Comparison of ENCODE assay signal across 19 mouse cellular contexts in genomic region chr9:24538159-24538558, GRCm38 (mm10). TPM values are rescaled to one million over a fixed set of nuclear protein-coding genes. Genes with fewer than 3 reads are reported as not detected.
DNase-seq lines count a peak whose midpoint lies in the region; ATAC-seq and TF ChIP-seq lines count a peak whose summit lies in the region.
"Had no signal": no experiment of that assay in that cellular context is flagged by ENCODE, and none has a peak within 500 bp of the region (broad histone marks: within the 10 kb centered on the region; RNA-seq: fewer than 3 reads in every experiment).

No protein-coding gene starts in this region.

- TF ChIP-seq EP300 in MEL (IDR thresholded peaks at IDR 0.05; ENCODE audit: low read depth in 1 of 2, low read length in 2 of 2): no peak

- H3K27me3 ChIP-seq in forebrain, postnatal 0 days (ENCODE audit: insufficient read depth, low read length): no peaks in the 10 kb centered on the region
- H3K27me3 ChIP-seq in forebrain, embryonic 12.5 days: no peaks in the 10 kb centered on the region
- H3K27me3 ChIP-seq in kidney, postnatal 0 days (ENCODE audit: insufficient read depth, low read length): no peaks in the 10 kb centered on the region
- H3K27me3 ChIP-seq in MEL (ENCODE audit: control insufficient read depth in 1 of 2, insufficient read depth in 2 of 2, low read length in 2 of 2): no peaks in the 10 kb centered on the region; a peak in 1 of 4 replicates
- H3K27me3 ChIP-seq: hindbrain, embryonic 15.5 days; neural tube, embryonic 12.5 days had no signal

- H3K36me3 ChIP-seq in forebrain, postnatal 0 days (ENCODE audit: insufficient read depth): no peaks in the 10 kb centered on the region
- no peaks in the 10 kb centered on the region for H3K36me3 ChIP-seq in forebrain, embryonic 12.5 days (replicated peaks)
- H3K36me3 ChIP-seq in kidney, postnatal 0 days (ENCODE audit: insufficient read depth, low read length): no peaks in the 10 kb centered on the region
- H3K36me3 ChIP-seq in MEL (ENCODE audit: control insufficient read depth in 1 of 2, insufficient read depth in 2 of 2, low read length in 2 of 2): no peaks in the 10 kb centered on the region
- H3K36me3 ChIP-seq: forebrain, embryonic 10.5 days; hindbrain, embryonic 15.5 days; limb, embryonic 10.5 days; neural tube, embryonic 12.5 days had no signal

- no peak overlapping the region for H3K27ac ChIP-seq in forebrain, postnatal 0 days (ENCODE audit: low read depth, low read length)
- no peak overlapping the region for H3K27ac ChIP-seq in forebrain, embryonic 12.5 days
- no peak overlapping the region for H3K27ac ChIP-seq in kidney, postnatal 0 days
- H3K27ac ChIP-seq in MEL (ENCODE audit: control insufficient read depth, low read depth, low read length): no peak overlapping the region
- H3K27ac ChIP-seq: forebrain, embryonic 10.5 days; hindbrain, embryonic 15.5 days; limb, embryonic 10.5 days; neural tube, embryonic 12.5 days had no signal

- no peak for TF ChIP-seq POLR2A in MEL (IDR thresholded peaks at IDR 0.05; ENCODE audit: control insufficient read depth in 1 of 2, insufficient read depth in 1 of 2, low read depth in 1 of 2, low read length in 2 of 2, poor library complexity in 1 of 2)

- ATAC-seq in forebrain, postnatal 0 days: no peak
- ATAC-seq in forebrain, embryonic 12.5 days (ENCODE audit: low FRiP score): no peak
- ATAC-seq in kidney, postnatal 0 days (replicated peaks; ENCODE audit: low FRiP score, low read depth): no peak

- TF ChIP-seq CTCF in forebrain, postnatal 0 days (IDR thresholded peaks at IDR 0.05; ENCODE audit: low read depth): no peak; the same call in none of the 2 replicates
- peak; percentile 41; the same call in 1 of the 2 replicates for TF ChIP-seq CTCF in kidney, postnatal 0 days (IDR thresholded peaks at IDR 0.05; ENCODE audit: low read depth)
- peak in 2 of 3 experiments; percentile 3 to 43; a peak in 2 of 6 replicates for TF ChIP-seq CTCF in MEL (IDR thresholded peaks at IDR 0.05 in 2 of 3, conservative IDR thresholded peaks at IDR 0.05 in 1 of 3; ENCODE audit: control insufficient read depth in 1 of 3, insufficient read depth in 1 of 3, low read depth in 2 of 3, low read length in 3 of 3, poor library complexity in 1 of 3, severe bottlenecking in 1 of 3)

- no peaks in the 10 kb centered on the region for H3K79me2 ChIP-seq in MEL (ENCODE audit: control insufficient read depth, insufficient read depth, low read length, poor library complexity)

- DNase-seq in forebrain, postnatal 0 days: peak; percentile 41
- DNase-seq in kidney, postnatal 0 days (ENCODE audit: low spot score): peak; percentile 18
- DNase-seq in kidney, adult 9 months: no peak
- DNase-seq in 3T3-L1 (ENCODE audit: low read depth, low spot score) (peak; percentile 31), MEL (ENCODE audit: low read depth, low spot score) (peak; percentile 16)
- no peak for DNase-seq in cerebellum, adult 9-11 months
- DNase-seq in thymus, postnatal 14 days: no peak
- DNase-seq: adrenal gland, postnatal 25 days; cerebellum, adult 18-20 months; gastrocnemius, postnatal 25 days; kidney, adult 18-20 months; kidney, postnatal 14 days; lung, adult 18-20 months; thymus, postnatal 36 days had no signal

- peak; percentile 51 for TF ChIP-seq RAD21 in MEL (IDR thresholded peaks at IDR 0.05; ENCODE audit: low read depth, low read length)

- H3K9me3 ChIP-seq in forebrain, postnatal 0 days (ENCODE audit: low read length): no peaks in the 10 kb centered on the region
- no peaks in the 10 kb centered on the region for H3K9me3 ChIP-seq in forebrain, embryonic 12.5 days
- no peaks in the 10 kb centered on the region for H3K9me3 ChIP-seq in kidney, postnatal 0 days (replicated peaks; ENCODE audit: low read length)
- no peaks in the 10 kb centered on the region for H3K9me3 ChIP-seq in MEL (replicated peaks; ENCODE audit: insufficient read depth, low read length)
- H3K9me3 ChIP-seq: forebrain, embryonic 10.5 days; hindbrain, embryonic 15.5 days; limb, embryonic 10.5 days; neural tube, embryonic 12.5 days had no signal

- no peak overlapping the region for H3K4me3 ChIP-seq in forebrain, postnatal 0 days (ENCODE audit: low read depth, low read length)
- H3K4me3 ChIP-seq in forebrain, embryonic 12.5 days (replicated peaks): no peak overlapping the region
- H3K4me3 ChIP-seq in kidney, postnatal 0 days (replicated peaks; ENCODE audit: low read depth, low read length): no peak overlapping the region
- H3K4me3 ChIP-seq in MEL (ENCODE audit: control insufficient read depth in 1 of 2, insufficient read depth in 1 of 2, low read depth in 2 of 2, low read length in 2 of 2): no peak overlapping the region
- H3K4me3 ChIP-seq: forebrain, embryonic 10.5 days; hindbrain, embryonic 15.5 days; limb, embryonic 10.5 days; neural tube, embryonic 12.5 days had no signal

- no peaks in the 10 kb centered on the region for H3K4me1 ChIP-seq in forebrain, postnatal 0 days (ENCODE audit: insufficient read depth)
- no peaks in the 10 kb centered on the region for H3K4me1 ChIP-seq in forebrain, embryonic 12.5 days
- no peaks in the 10 kb centered on the region for H3K4me1 ChIP-seq in kidney, postnatal 0 days (replicated peaks; ENCODE audit: insufficient read depth, low read length)
- no peaks in the 10 kb centered on the region for H3K4me1 ChIP-seq in MEL (ENCODE audit: control insufficient read depth in 1 of 2, insufficient read depth in 2 of 2, low read length in 2 of 2)
- H3K4me1 ChIP-seq: forebrain, embryonic 10.5 days; hindbrain, embryonic 15.5 days; limb, embryonic 10.5 days; neural tube, embryonic 12.5 days had no signal

- no peak overlapping the region for H3K9ac ChIP-seq in forebrain, postnatal 0 days
- H3K9ac ChIP-seq in forebrain, embryonic 12.5 days: no peak overlapping the region
- no peak overlapping the region for H3K9ac ChIP-seq in kidney, postnatal 0 days (ENCODE audit: low read depth, low read length)
- no peak overlapping the region for H3K9ac ChIP-seq in MEL (ENCODE audit: control insufficient read depth, low read depth, low read length, poor library complexity, severe bottlenecking)
- H3K9ac ChIP-seq: hindbrain, embryonic 15.5 days; neural tube, embryonic 12.5 days had no signal

- no peak overlapping the region for H3K4me2 ChIP-seq in forebrain, postnatal 0 days (ENCODE audit: low read depth)
- H3K4me2 ChIP-seq in forebrain, embryonic 12.5 days: no peak overlapping the region
- no peak overlapping the region for H3K4me2 ChIP-seq in kidney, postnatal 0 days (ENCODE audit: low read length)
- H3K4me2 ChIP-seq: hindbrain, embryonic 15.5 days; neural tube, embryonic 12.5 days had no signal

- WGBS in forebrain, postnatal 0 days: 42% methylated on average over 2 of the region's 2 CpGs
- 50% methylated on average over 2 of the region's 2 CpGs for WGBS in forebrain, embryonic 12.5 days
- 44% methylated on average over 2 of the region's 2 CpGs for WGBS in kidney, postnatal 0 days

TF ChIP-seq in MEL, 35 proteins besides CTCF, POLR2A, EP300 and RAD21:
- TF ChIP-seq SMC3 (IDR thresholded peaks at IDR 0.05; ENCODE audit: low read depth, low read length) (peak; percentile 46), E2F4 (IDR thresholded peaks at IDR 0.05; ENCODE audit: borderline replicate concordance, low read depth, low read length) (no peak)

RNA-seq across cellular contexts. Expression of gene Dpy19l1, which starts 35.2 kb away (rescaled TPM):
- 53.1 and 71.5 TPM in 2 replicates for total RNA-seq in forebrain, postnatal 0 days (2014; rRNA removed)
- polyA plus RNA-seq in forebrain, postnatal 0 days (2015; fragmentation: Nextera tagmentation; extraction: Ambion mirVana): 18.7 and 20.1 TPM in 2 replicates
- 10.1 and 14.4 TPM in 2 replicates for polyA plus RNA-seq in forebrain, embryonic 12.5 days (2016; fragmentation: Nextera tagmentation; extraction: Ambion mirVana)
- polyA plus RNA-seq in kidney, postnatal 0 days (2015; fragmentation: Nextera tagmentation; extraction: Ambion mirVana): 9.5 and 13.0 TPM in 2 replicates
- total RNA-seq in MEL (2012; rRNA removed): 35.3 TPM in 2 replicates
- 10 to 100 TPM; 26.9 to 71.6 TPM for polyA plus RNA-seq in MEL (2012; ENCODE audit: insufficient read depth in 1 of 2, insufficient read length in 2 of 2, low read depth in 1 of 2, low replicate concordance in 2 of 2, missing spikeins in 1 of 2)

Comparison
In these comparisons a context has a peak if more than half of its experiments do, and no peak if none do; other contexts are left out.
1. DNase-seq: peak in forebrain, postnatal 0 days (single experiment), kidney, postnatal 0 days (single experiment), 3T3-L1 (single experiment) and MEL (single experiment); none in kidney, adult 9 months (single experiment), cerebellum, adult 9-11 months (single experiment) and thymus, postnatal 14 days (single experiment).